Mouse (Mus musculus) CD4-positive helper T cell, adult 2 months (primary cell): ENCODE measurements around the gene Fars2.

Experiments used
- DNase-seq: peaks from one replicate; pipeline ENCODE4 v3.0.0-alpha.2; 2012; ENCODE audit warnings: low read depth, missing footprints, low spot score

The Fars2 gene

GRCm38 (mm10) chr13:36510161-36510560 lies 392.9 kb downstream of the Fars2 start:
- DNase-seq: no peak

- DNase-seq: no peak
Measured at GRCm38 (mm10) chr13:36513126-36513525, 395.9 kb downstream of the Fars2 start.

GRCm38 (mm10) chr13:36518144-36518571 lies 400.9 kb downstream of the Fars2 start:
- DNase-seq: no peak

- DNase-seq: no peak
Measured at GRCm38 (mm10) chr13:36527761-36528160, 410.5 kb downstream of the Fars2 start.

GRCm38 (mm10) chr13:36528223-36528895 lies 411.1 kb downstream of the Fars2 start:
- DNase-seq: no peak

GRCm38 (mm10) chr13:36529467-36530039 lies 412.3 kb downstream of the Fars2 start:
- no peak for DNase-seq

- DNase-seq: no peak
Measured at GRCm38 (mm10) chr13:36530852-36531251, 413.6 kb downstream of the Fars2 start.

- DNase-seq: no peak
Measured at GRCm38 (mm10) chr13:36531893-36532292, 414.7 kb downstream of the Fars2 start.

- DNase-seq: no peak
Measured at GRCm38 (mm10) chr13:36533071-36533470, 415.9 kb downstream of the Fars2 start.

GRCm38 (mm10) chr13:36533518-36533917 lies 416.3 kb downstream of the Fars2 start:
- no peak for DNase-seq

GRCm38 (mm10) chr13:36533966-36534540 lies 416.8 kb downstream of the Fars2 start:
- no peak for DNase-seq

- DNase-seq: no peak
Measured at GRCm38 (mm10) chr13:36537580-36537979, 420.4 kb downstream of the Fars2 start.

- no peak for DNase-seq
Measured at GRCm38 (mm10) chr13:36538385-36538784, 421.2 kb downstream of the Fars2 start.

GRCm38 (mm10) chr13:36540231-36540630 lies 423.0 kb downstream of the Fars2 start:
- DNase-seq: no peak

GRCm38 (mm10) chr13:36541287-36541780 lies 424.1 kb downstream of the Fars2 start:
- no peak for DNase-seq

- no peak for DNase-seq
Measured at GRCm38 (mm10) chr13:36550694-36551093, 433.5 kb downstream of the Fars2 start.

- DNase-seq: no peak
Measured at GRCm38 (mm10) chr13:36552522-36553246, 435.5 kb downstream of the Fars2 start.

- DNase-seq: no peak
Measured at GRCm38 (mm10) chr13:36553247-36553642, 436.0 kb downstream of the Fars2 start.

- no peak for DNase-seq
Measured at GRCm38 (mm10) chr13:36554743-36555142, 437.5 kb downstream of the Fars2 start.

- no peak for DNase-seq
Measured at GRCm38 (mm10) chr13:36562447-36563441, 445.5 kb downstream of the Fars2 start.

GRCm38 (mm10) chr13:36564764-36565315 lies 447.6 kb downstream of the Fars2 start:
- no peak for DNase-seq
